Mouse (Mus musculus): ENCODE results near the gene Gm13023.
"Not testable (repeated sequence)": the region's sequence is repeated elsewhere in the genome, so short reads cannot be mapped to it uniquely, and the experiment has no call there.

The Gm13023 gene

DNA sequence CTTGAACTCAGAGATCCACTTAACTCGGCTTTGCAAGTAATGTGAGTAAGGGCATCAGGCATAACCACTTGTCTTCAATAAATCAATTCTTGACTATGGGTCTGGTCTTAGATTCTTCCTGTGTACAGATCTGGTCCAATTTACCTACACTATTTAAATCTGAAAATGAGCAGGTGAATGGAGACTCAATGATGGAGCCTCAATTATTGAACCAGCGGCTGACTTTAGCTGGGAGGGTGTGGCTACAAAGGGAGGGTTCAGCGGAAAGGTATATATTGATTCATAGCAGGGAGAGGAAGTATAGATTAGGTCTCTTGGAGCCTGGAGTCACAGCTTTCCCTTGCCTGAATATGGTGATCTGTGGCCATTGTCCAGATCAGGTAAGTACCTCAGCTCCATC is at the start of gene Gm13023:
TSS of gene Gm13023 (plus strand) at position 301 of the 400 bp plus-strand sequence.
- DNase-seq (ENCODE audit: low spot score in 2 of 2), result not testable (repeated sequence)

DNA sequence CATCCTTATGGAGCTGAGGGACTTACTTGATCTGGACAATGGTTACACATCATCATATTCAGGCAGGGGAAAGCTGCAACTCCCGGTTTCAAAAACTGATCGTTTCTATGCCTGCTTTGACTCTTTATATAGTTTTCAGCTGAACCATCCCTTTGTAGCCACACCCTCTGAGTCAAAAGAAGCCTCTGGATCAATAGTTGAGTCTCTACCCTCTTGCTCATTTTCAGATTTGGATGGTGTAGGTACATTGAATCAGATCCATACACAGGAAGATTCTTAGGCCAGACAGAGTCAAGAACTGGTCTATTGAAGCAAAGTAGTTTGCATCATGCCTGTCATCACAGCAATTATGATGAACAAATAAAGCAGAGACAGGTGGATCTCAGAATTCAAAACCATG is 26.8 kb downstream of the Gm13023 start, which contains the start of gene Gm13084:
TSS of gene Gm13084 (minus strand) at position 101 of the 400 bp plus-strand sequence.
- no peak for DNase-seq (ENCODE audit: low spot score in 2 of 2)

Measured in spleen, postnatal 14 days (tissue).